Comparison of ENCODE assay signal across 14 mouse cellular contexts in genomic region chr9:15421864-15422263, GRCm38 (mm10).
DNase-seq lines count a peak whose midpoint lies in the region; ATAC-seq and TF ChIP-seq lines count a peak whose summit lies in the region.
"Had no signal": no experiment of that assay in that cellular context is flagged by ENCODE, and none has a peak within 500 bp of the region (broad histone marks: within the 10 kb centered on the region; RNA-seq: fewer than 3 reads in every experiment).

No protein-coding gene starts in this region.

- WGBS in midbrain, embryonic 11.5 days: 34% methylated on average over 10 of the region's 10 CpGs
- 33% methylated on average over 10 of the region's 10 CpGs for WGBS in midbrain, embryonic 10.5 days
- WGBS in forebrain, embryonic 13.5 days: 2% methylated on average over 10 of the region's 10 CpGs
- 15% methylated on average over 10 of the region's 10 CpGs for WGBS in limb, embryonic 11.5 days
- 51% methylated on average over 10 of the region's 10 CpGs for WGBS in lung, adult 2 months

- peak; percentile 35; the same call in 1 of the 2 replicates for ATAC-seq in midbrain, embryonic 11.5 days (ENCODE audit: low FRiP score)
- peak; percentile 88 for ATAC-seq in forebrain, embryonic 13.5 days
- no peak for ATAC-seq in limb, embryonic 11.5 days (ENCODE audit: insufficient number of reproducible peaks, low FRiP score, low TSS enrichment, low read depth)
- ATAC-seq in erythroblast, adult 5-6 weeks (replicated peaks; ENCODE audit: low FRiP score, poor library complexity, severe bottlenecking): no peak
- ATAC-seq: Patski had no signal

- no peak overlapping the region for H3K9ac ChIP-seq in midbrain, embryonic 11.5 days (ENCODE audit: low read length)
- no peak overlapping the region for H3K9ac ChIP-seq in forebrain, embryonic 13.5 days
- no peak overlapping the region for H3K9ac ChIP-seq in limb, embryonic 11.5 days (ENCODE audit: low read length)

- no peaks in the 10 kb centered on the region for H3K9me3 ChIP-seq in midbrain, embryonic 11.5 days (ENCODE audit: control insufficient read depth, low read length)
- H3K9me3 ChIP-seq in midbrain, embryonic 10.5 days (replicated peaks): no peaks in the 10 kb centered on the region
- no peaks in the 10 kb centered on the region for H3K9me3 ChIP-seq in forebrain, embryonic 13.5 days (replicated peaks)
- no peaks in the 10 kb centered on the region for H3K9me3 ChIP-seq in limb, embryonic 11.5 days (ENCODE audit: control insufficient read depth, low read length)

- no peak overlapping the region for H3K4me3 ChIP-seq in midbrain, embryonic 11.5 days (ENCODE audit: low read depth, low read length)
- no peak overlapping the region for H3K4me3 ChIP-seq in midbrain, embryonic 10.5 days
- no peak overlapping the region for H3K4me3 ChIP-seq in forebrain, embryonic 13.5 days
- no peak overlapping the region for H3K4me3 ChIP-seq in limb, embryonic 11.5 days (ENCODE audit: low read depth, low read length)
- no peak overlapping the region for H3K4me3 ChIP-seq in lung, adult 2 months (replicated peaks; ENCODE audit: extremely low read depth, low read depth, low read length)

- no peaks in the 10 kb centered on the region; the same call in 1 of the 2 replicates for H3K4me1 ChIP-seq in midbrain, embryonic 11.5 days (ENCODE audit: control insufficient read depth, insufficient read depth, low read length)
- peaks cover 15% of the 10 kb centered on the region for H3K4me1 ChIP-seq in midbrain, embryonic 10.5 days
- H3K4me1 ChIP-seq in forebrain, embryonic 13.5 days: peaks cover 20% of the 10 kb centered on the region
- H3K4me1 ChIP-seq in limb, embryonic 11.5 days (ENCODE audit: control insufficient read depth, insufficient read depth, low read length): peaks cover 5% of the 10 kb centered on the region; the same call in 1 of the 2 replicates
- H3K4me1 ChIP-seq in lung, adult 2 months (ENCODE audit: control insufficient read depth, insufficient read depth, low read length): no peaks in the 10 kb centered on the region

- H3K4me2 ChIP-seq in midbrain, embryonic 11.5 days: no peak overlapping the region
- peak overlapping the region; percentile 12; the same call in 1 of the 2 replicates for H3K4me2 ChIP-seq in forebrain, embryonic 13.5 days
- no peak overlapping the region for H3K4me2 ChIP-seq in limb, embryonic 11.5 days (ENCODE audit: low read depth, severe bottlenecking)

- no peak for TF ChIP-seq POLR2A in lung, adult 2 months (IDR thresholded peaks at IDR 0.05; ENCODE audit: borderline replicate concordance, extremely low read depth, low read depth, low read length)

- H3K27ac ChIP-seq in midbrain, embryonic 11.5 days (ENCODE audit: low read depth, low read length): no peak overlapping the region
- H3K27ac ChIP-seq in midbrain, embryonic 10.5 days (replicated peaks): no peak overlapping the region
- H3K27ac ChIP-seq in forebrain, embryonic 13.5 days: peak overlapping the region; percentile 70
- H3K27ac ChIP-seq in limb, embryonic 11.5 days (replicated peaks; ENCODE audit: low read depth, low read length): no peak overlapping the region

- no peaks in the 10 kb centered on the region for H3K27me3 ChIP-seq in midbrain, embryonic 11.5 days (ENCODE audit: control insufficient read depth, insufficient read depth, low read length)
- no peaks in the 10 kb centered on the region for H3K27me3 ChIP-seq in midbrain, embryonic 10.5 days (ENCODE audit: low read depth, poor library complexity, severe bottlenecking)
- H3K27me3 ChIP-seq in forebrain, embryonic 13.5 days: no peaks in the 10 kb centered on the region
- H3K27me3 ChIP-seq in limb, embryonic 11.5 days (ENCODE audit: control insufficient read depth, insufficient read depth, low read length): no peaks in the 10 kb centered on the region

- TF ChIP-seq CTCF in lung, adult 2 months (IDR thresholded peaks at IDR 0.05; ENCODE audit: insufficient read depth, low read length): no peak

- no peak for DNase-seq in midbrain, embryonic 11.5 days (ENCODE audit: low spot score, missing footprints)
- no peak for DNase-seq in midbrain, embryonic 10.5 days (ENCODE audit: low spot score)
- peak; percentile 36 for DNase-seq in limb, embryonic 11.5 days (ENCODE audit: low spot score)
- no peak for DNase-seq in lung, adult 2 months
- no peak for DNase-seq in T-cell, adult 2 months (ENCODE audit: low spot score)
- DNase-seq in layer of hippocampus, postnatal 25 days (ENCODE audit: extremely low spot score in 1 of 2, low spot score in 1 of 2): no peak
- DNase-seq: adrenal gland, postnatal 14 days; cerebellum, postnatal 36 days; kidney, adult 18-20 months; lung, adult 18-20 months; right cerebral cortex, postnatal 14 days had no signal

- no peaks in the 10 kb centered on the region for H3K36me3 ChIP-seq in midbrain, embryonic 11.5 days (ENCODE audit: control insufficient read depth, insufficient read depth, low read length)
- no peaks in the 10 kb centered on the region for H3K36me3 ChIP-seq in midbrain, embryonic 10.5 days
- H3K36me3 ChIP-seq in forebrain, embryonic 13.5 days (ENCODE audit: poor library complexity, severe bottlenecking): no peaks in the 10 kb centered on the region
- no peaks in the 10 kb centered on the region for H3K36me3 ChIP-seq in limb, embryonic 11.5 days (ENCODE audit: control insufficient read depth, insufficient read depth, low read length)

Comparison
In these comparisons a context has a peak if more than half of its experiments do, and no peak if none do; other contexts are left out.
1. ATAC-seq: peak in midbrain, embryonic 11.5 days (single experiment) and forebrain, embryonic 13.5 days (single experiment); none in limb, embryonic 11.5 days (single experiment) and erythroblast, adult 5-6 weeks (single experiment).